14 mouse cellular contexts compared by ENCODE assay signal in the genomic region with DNA sequence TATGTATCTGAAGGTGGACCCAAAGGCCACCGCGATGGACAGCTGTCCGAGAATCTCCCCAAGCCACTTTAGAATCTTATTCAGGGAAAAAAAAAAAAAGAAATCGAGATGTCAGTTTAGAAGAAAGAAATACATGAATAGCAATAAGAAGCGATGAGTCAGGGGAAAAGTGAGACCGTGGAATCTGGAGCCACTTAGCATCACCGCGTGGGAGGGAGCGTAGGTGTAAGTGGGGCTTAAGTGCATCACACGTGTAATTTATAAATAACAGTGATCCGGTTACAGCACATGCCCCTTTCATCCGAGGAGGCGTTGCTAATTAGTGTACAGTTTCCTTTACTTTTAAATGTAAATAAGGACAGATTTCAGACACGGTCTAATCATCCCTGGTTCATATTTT.
A peak's percentile ranks its signal among the peaks of the same experiment; 100 is the strongest.
DNase-seq lines count a peak whose midpoint lies in the region; ATAC-seq and TF ChIP-seq lines count a peak whose summit lies in the region.
"Had no signal": no experiment of that assay in that cellular context is flagged by ENCODE, and none has a peak within 500 bp of the region (broad histone marks: within the 10 kb centered on the region; RNA-seq: fewer than 3 reads in every experiment).

No protein-coding gene starts in this region.

- H3K36me3 ChIP-seq in myocyte (ENCODE audit: control insufficient read depth, insufficient read depth) = no peaks in the 10 kb centered on the region
- H3K36me3 ChIP-seq: heart, embryonic 13.5 days; lung, embryonic 15.5 days had no signal

- no peaks in the 10 kb centered on the region for H3K79me2 ChIP-seq in myocyte (ENCODE audit: control insufficient read depth, insufficient read depth)

- no peak overlapping the region for H3K27ac ChIP-seq in gastrocnemius, adult 2 months
- H3K27ac ChIP-seq: embryonic facial prominence, embryonic 13.5 days; forebrain, embryonic 13.5 days; heart, embryonic 13.5 days; lung, embryonic 15.5 days had no signal

- H3K4me2 ChIP-seq in myocyte (ENCODE audit: low read depth) = peak overlapping the region; percentile 32
- H3K4me2 ChIP-seq: embryonic facial prominence, embryonic 13.5 days; forebrain, embryonic 13.5 days; heart, embryonic 13.5 days; liver, embryonic 11.5 days; lung, embryonic 15.5 days had no signal

- no peaks in the 10 kb centered on the region for H3K27me3 ChIP-seq in myocyte (ENCODE audit: control insufficient read depth, insufficient read depth, insufficient read length)
- H3K27me3 ChIP-seq: embryonic facial prominence, embryonic 13.5 days; forebrain, embryonic 13.5 days; heart, embryonic 13.5 days; lung, embryonic 15.5 days; Patski had no signal

- TF ChIP-seq POLR2A in myocyte (IDR thresholded peaks at IDR 0.05; ENCODE audit: insufficient read length, low read depth) = no peak

- H3ac ChIP-seq in myocyte (ENCODE audit: control insufficient read depth, insufficient read length) = no peak overlapping the region

- peak; percentile 20 for DNase-seq in gastrocnemius, adult 2 months
- DNase-seq in gastrocnemius, postnatal 14 days = no peak
- peak; percentile 20 for DNase-seq in MN1 (ENCODE audit: low spot score)
- peak; percentile 17 to 27 for DNase-seq in frontal cortex, postnatal 25 days (ENCODE audit: low spot score in 2 of 2)
- no peak for DNase-seq in spleen, adult 18-20 months
- DNase-seq in gastrocnemius, postnatal 4 days (ENCODE audit: low spot score in 2 of 2) = no peak

- TF ChIP-seq CTCF in gastrocnemius, adult 2 months (IDR thresholded peaks at IDR 0.05) = no peak

- ATAC-seq in cerebellum, adult (ENCODE audit: insufficient number of reproducible peaks, low FRiP score, low TSS enrichment) = no peak

- peak overlapping the region; percentile 14; the same call in 1 of the 2 replicates for H3K4me3 ChIP-seq in gastrocnemius, adult 2 months
- H3K4me3 ChIP-seq in myocyte = no peak overlapping the region
- H3K4me3 ChIP-seq: embryonic facial prominence, embryonic 13.5 days; forebrain, embryonic 13.5 days; heart, embryonic 13.5 days; lung, embryonic 15.5 days had no signal

- intact Hi-C loops in gastrocnemius, adult 2 months (cut with DNase I) = loop anchor here (10.0 kb wide), 1 partner anchor 599 kb away; the partner anchor contains the start of gene Klf5
- intact Hi-C loops in gastrocnemius, postnatal 14 days (cut with DNase I; ENCODE audit: low total_unique reads) = loop anchor here (10.0 kb wide), 1 partner anchor 599 kb away; the partner anchor contains the start of gene Klf5

TF ChIP-seq in myocyte, 11 proteins besides CTCF, POLR2A, EP300 and RAD21:
- TF ChIP-seq MAX (IDR thresholded peaks at IDR 0.05; ENCODE audit: low read depth) (no peak), CEBPB (IDR thresholded peaks at IDR 0.05; ENCODE audit: insufficient read depth, poor library complexity, severe bottlenecking) (no peak), MYOG (IDR thresholded peaks at IDR 0.05; ENCODE audit: control insufficient read depth in 1 of 3, insufficient read depth in 1 of 3, insufficient read length in 2 of 3, low read depth in 2 of 3) (no peak), MYOD1 (IDR thresholded peaks at IDR 0.05; ENCODE audit: control insufficient read depth in 1 of 3, insufficient read length in 2 of 3, low read depth in 2 of 3) (no peak), REST (IDR thresholded peaks at IDR 0.05; ENCODE audit: insufficient read depth, insufficient read length) (no peak), TCF3 (IDR thresholded peaks at IDR 0.05; ENCODE audit: insufficient read length, low read depth) (no peak), SRF (IDR thresholded peaks at IDR 0.05; ENCODE audit: control insufficient read depth, insufficient read length, low read depth) (no peak), TCF12 (IDR thresholded peaks at IDR 0.05; ENCODE audit: insufficient read depth, poor library complexity, severe bottlenecking) (no peak), USF1 (IDR thresholded peaks at IDR 0.05; ENCODE audit: low read depth) (no peak), POLR2AphosphoS2 (IDR thresholded peaks at IDR 0.05; ENCODE audit: insufficient read length, low read depth) (no peak), E2F4 (IDR thresholded peaks at IDR 0.05; ENCODE audit: insufficient read depth) (no peak)

Comparison
In these comparisons a context has a peak if more than half of its experiments do, and no peak if none do; other contexts are left out.
1. DNase-seq: peak in gastrocnemius, adult 2 months (single experiment), MN1 (single experiment) and frontal cortex, postnatal 25 days (2 of 2); none in gastrocnemius, postnatal 14 days (single experiment), spleen, adult 18-20 months (0 of 2) and gastrocnemius, postnatal 4 days (0 of 2).